Mouse (Mus musculus): Measurements from ENCODE around the gene Tagln2.

- no peak for TF ChIP-seq CEBPB (IDR thresholded peaks at IDR 0.05; ENCODE audit: low read depth)
- no peak for TF ChIP-seq CTCF (IDR thresholded peaks at IDR 0.05; ENCODE audit: control insufficient read depth, insufficient read depth, insufficient read length)
- TF ChIP-seq MYOG (IDR thresholded peaks at IDR 0.05; ENCODE audit: control insufficient read depth, extremely low read depth, insufficient read length), result no peak
- TF ChIP-seq USF1 (IDR thresholded peaks at IDR 0.05; ENCODE audit: low read depth), result no peak
- TF ChIP-seq MAX (IDR thresholded peaks at IDR 0.05), result no peak
These were observed 25.3 kb downstream of the Tagln2 start for GRCm38 (mm10) chr1:172525027-172525764.
